Mouse (Mus musculus) neural tube, embryonic 13.5 days (tissue): ENCODE measurements around the gene Mef2c. TPM values are rescaled to one million over a fixed set of nuclear protein-coding genes. Genes with fewer than 3 reads are reported as not detected.

ENCODE experiments used
- ATAC-seq: fragments of 200-750 bp; cut with Nextera tagmentation; 2 replicates; pipeline ENCODE4 v1.8.0; 2017; ENCODE audit warnings: low read depth, mild to moderate bottlenecking, moderate TSS enrichment, moderate library complexity
- H3K27ac ChIP-seq: fragments of 300-500 bp; sonication (generic); replicated peaks from 2 replicates; pipeline ENCODE4 v1.5.1; 2015; ENCODE audit warnings: moderate library complexity, mild to moderate bottlenecking, inconsistent platforms
- H3K27me3 ChIP-seq: fragments of 300-500 bp; sonication (generic); 2 replicates; pipeline ENCODE4 v1.6.1; 2015; ENCODE audit warnings: mild to moderate bottlenecking, inconsistent platforms
- H3K36me3 ChIP-seq: fragments of 300-500 bp; sonication (generic); 2 replicates; pipeline ENCODE4 v1.6.1; 2015; ENCODE audit warnings: mild to moderate bottlenecking, inconsistent platforms
- H3K4me1 ChIP-seq: fragments of 300-500 bp; sonication (generic); replicated peaks from 2 replicates; pipeline ENCODE4 v1.6.1; 2015; ENCODE audit warnings: inconsistent platforms
- H3K4me2 ChIP-seq: fragments of 300-500 bp; sonication (generic); 2 replicates; pipeline ENCODE4 v1.6.1; 2015; ENCODE audit warnings: inconsistent platforms, mild to moderate bottlenecking, moderate library complexity
- H3K4me3 ChIP-seq: fragments of 300-500 bp; sonication (generic); 2 replicates; pipeline ENCODE4 v1.5.1; 2015; ENCODE audit warnings: mild to moderate bottlenecking, inconsistent platforms
- H3K9ac ChIP-seq: fragments of 300-500 bp; sonication (generic); 2 replicates; pipeline ENCODE4 v1.6.1; 2015; ENCODE audit warnings: moderate library complexity, mild to moderate bottlenecking, inconsistent platforms
- H3K9me3 ChIP-seq: fragments of 300-500 bp; sonication (generic); 2 replicates; pipeline ENCODE4 v1.6.1; 2016; ENCODE audit warnings: inconsistent platforms
- whole genome bisulfite sequencing: fragments of 180-500 bp; shearing (Covaris S2); methylation state at CpG from one replicate; pipeline ENCODE4 v1.1.7; 2015; 5-methylcytosine and 5-hydroxymethylcytosine counted together
- polyA plus RNA-seq: library from polyadenylated mRNA; unstranded; fragments of >200 nt; fragmentation: Nextera tagmentation; extraction: Ambion mirVana; gene quantifications from 2 replicates; pipeline ENCODE4 v1.2.1, GENCODE M21; 2015

Gene Mef2c
- polyA plus RNA-seq, 1 experiment from 2014 or later: 31.6 TPM

DNA sequence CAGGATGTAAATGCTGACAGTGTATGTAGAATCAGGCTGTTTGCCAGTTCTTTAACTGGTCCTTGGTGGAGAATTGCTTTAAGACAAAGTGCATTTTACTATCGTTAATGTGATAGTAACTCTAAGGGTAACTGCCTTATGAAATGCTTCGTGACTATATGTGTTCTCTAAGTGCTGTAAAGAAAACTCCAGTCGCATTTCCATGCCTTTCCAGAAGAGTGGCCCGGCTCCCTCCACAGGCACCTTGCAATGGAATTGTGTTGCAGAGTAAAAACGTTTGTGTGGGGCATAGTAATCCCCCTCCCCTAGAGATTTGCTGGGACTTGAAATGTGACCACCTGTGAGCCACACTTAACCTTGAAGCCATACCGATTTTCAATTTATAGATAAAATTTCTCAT, 22.2 kb downstream of the Mef2c start:
- 0 out of 2 replicates have a peak overlapping the region, but pooled peaks have one; percentile 13 for H3K9ac ChIP-seq
- H3K4me1 ChIP-seq: peaks cover 9% of the 10 kb centered on the region; the same call in 1 of the 2 replicates
- H3K4me2 ChIP-seq: peak overlapping the region; percentile 82
- WGBS: 44% methylated on average over 6 of the region's 6 CpGs
- no peak overlapping the region for H3K27ac ChIP-seq
- H3K27me3 ChIP-seq: peaks cover 9% of the 10 kb centered on the region
- H3K9me3 ChIP-seq: no peaks in the 10 kb centered on the region
- H3K4me3 ChIP-seq: peak overlapping the region; percentile 67
- no peaks in the 10 kb centered on the region for H3K36me3 ChIP-seq
- no peak for ATAC-seq

DNA sequence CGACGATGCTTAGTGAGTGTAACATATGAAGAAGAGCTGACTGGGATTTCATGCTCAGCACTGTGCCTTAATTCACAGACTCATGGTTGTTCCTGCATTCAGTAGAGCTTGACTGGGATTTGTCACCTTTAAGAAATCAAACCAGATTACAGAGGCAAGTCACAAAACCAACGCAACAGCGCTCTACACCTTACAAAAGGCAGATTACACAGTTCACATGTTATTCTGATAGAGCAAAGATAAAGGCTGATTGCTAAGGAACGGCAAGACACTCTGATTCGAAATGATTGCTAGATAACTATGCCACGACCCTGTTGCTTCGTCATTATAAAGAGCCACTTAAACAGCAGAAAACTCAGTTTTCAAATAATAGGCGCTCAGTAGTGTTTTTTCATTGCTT, 24.1 kb downstream of the Mef2c start:
- no peak for ATAC-seq
- peaks cover 9% of the 10 kb centered on the region; the same call in 1 of the 2 replicates for H3K4me1 ChIP-seq
- H3K27ac ChIP-seq: no peak overlapping the region
- H3K9ac ChIP-seq: no peak overlapping the region
- H3K4me3 ChIP-seq: no peak overlapping the region
- H3K4me2 ChIP-seq: 0 out of 2 replicates have a peak overlapping the region, but pooled peaks have one; percentile 11
- WGBS: 73% methylated on average over 9 of the region's 9 CpGs
- H3K36me3 ChIP-seq: no peaks in the 10 kb centered on the region
- no peaks in the 10 kb centered on the region for H3K9me3 ChIP-seq
- H3K27me3 ChIP-seq: peaks cover 4% of the 10 kb centered on the region; the same call in 1 of the 2 replicates

DNA sequence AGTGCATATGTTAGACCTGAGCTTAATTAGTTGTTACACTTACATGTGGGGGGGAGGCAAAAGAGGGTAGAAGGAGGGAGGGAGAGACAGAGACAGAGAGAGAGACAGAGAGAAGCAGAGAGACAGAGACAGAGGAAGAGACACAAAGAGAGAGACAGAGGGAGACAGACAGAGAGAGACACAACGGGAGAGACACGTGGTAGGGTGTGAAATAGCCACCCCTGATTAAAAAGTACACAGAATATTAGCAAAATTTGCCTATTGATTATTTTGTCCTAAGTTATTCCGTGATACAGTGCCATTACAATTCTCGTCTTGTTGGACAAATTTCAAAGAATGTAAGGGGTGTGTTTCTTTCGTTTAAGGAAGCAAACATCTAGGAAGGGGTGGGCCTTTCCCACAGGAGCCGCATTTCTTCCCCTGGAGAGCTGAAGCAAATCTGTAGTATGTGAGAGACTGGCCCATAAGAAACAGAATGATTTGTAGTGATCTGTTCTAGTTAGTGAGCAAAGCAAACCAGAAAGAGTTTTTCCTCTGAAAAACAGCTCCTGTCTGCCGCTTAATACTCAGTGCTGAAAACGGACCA, 26.0 kb downstream of the Mef2c start:
- WGBS: 75% methylated on average over 8 of the region's 8 CpGs
- H3K27me3 ChIP-seq: peaks cover 4% of the 10 kb centered on the region; the same call in 1 of the 2 replicates
- ATAC-seq: no peak
- no peak overlapping the region for H3K27ac ChIP-seq
- no peaks in the 10 kb centered on the region for H3K36me3 ChIP-seq
- H3K4me1 ChIP-seq: 0 out of 2 replicates have a peak, but pooled peaks cover 5% of the 10 kb centered on the region
- H3K4me2 ChIP-seq: no peak overlapping the region
- H3K9ac ChIP-seq: no peak overlapping the region
- no peak overlapping the region for H3K4me3 ChIP-seq
- no peaks in the 10 kb centered on the region for H3K9me3 ChIP-seq

DNA sequence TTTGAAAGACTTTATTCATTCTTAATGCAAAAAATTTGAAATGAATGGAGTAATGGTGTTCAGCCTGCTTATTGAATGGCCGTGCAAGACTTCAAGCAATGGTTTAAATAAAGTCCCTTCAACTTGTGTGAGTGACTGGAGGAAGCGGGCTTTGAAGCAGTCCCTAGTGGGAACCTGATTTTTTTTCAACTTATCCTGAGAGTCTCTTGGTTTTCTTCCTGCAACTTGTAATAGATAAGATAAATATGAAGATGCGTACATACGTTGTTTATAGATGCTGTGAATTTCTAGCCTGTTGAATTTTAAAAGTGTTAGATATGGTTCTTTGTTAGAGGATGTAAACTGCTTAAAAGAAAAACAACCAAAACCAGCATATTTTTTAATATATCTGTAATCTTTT, 27.1 kb downstream of the Mef2c start:
- H3K27ac ChIP-seq: no peak overlapping the region
- no peak overlapping the region for H3K4me2 ChIP-seq
- no peaks in the 10 kb centered on the region for H3K4me1 ChIP-seq
- no peaks in the 10 kb centered on the region for H3K36me3 ChIP-seq
- ATAC-seq: no peak
- no peak overlapping the region for H3K4me3 ChIP-seq
- no peak overlapping the region for H3K9ac ChIP-seq
- 84% methylated on average over 4 of the region's 4 CpGs for whole genome bisulfite sequencing
- no peaks in the 10 kb centered on the region for H3K9me3 ChIP-seq
- H3K27me3 ChIP-seq: no peaks in the 10 kb centered on the region

DNA sequence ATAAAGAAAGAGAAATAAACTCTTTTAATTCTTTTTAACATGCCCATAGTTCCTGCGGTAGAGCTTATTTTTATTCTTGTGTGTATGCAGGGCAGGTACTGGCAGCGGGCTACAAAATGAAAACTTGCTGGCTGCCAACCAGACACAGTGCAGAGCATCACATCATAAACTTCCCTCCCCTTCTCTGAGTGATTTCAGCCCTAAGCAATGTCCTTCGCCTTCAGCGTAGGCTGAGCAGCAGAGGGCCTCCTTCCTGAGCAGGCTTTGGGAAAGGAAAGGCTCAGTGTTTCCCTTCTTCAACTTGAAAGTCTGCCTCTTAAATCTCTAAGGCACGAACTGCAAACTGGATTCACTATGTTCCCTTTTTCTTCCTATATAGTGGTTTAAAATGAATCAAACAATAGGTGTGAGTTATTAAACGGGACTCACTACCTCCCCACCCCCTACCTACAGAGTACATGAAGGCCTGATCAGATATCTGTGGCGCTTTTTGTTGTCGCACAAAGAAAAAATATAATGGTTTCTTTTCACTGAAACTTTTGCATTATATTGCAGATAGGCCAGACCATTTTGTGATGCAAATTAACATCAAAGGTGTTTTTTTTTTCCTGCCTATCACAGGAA, 28.2 kb downstream of the Mef2c start:
- H3K27me3 ChIP-seq: no peaks in the 10 kb centered on the region
- H3K4me1 ChIP-seq: no peaks in the 10 kb centered on the region
- H3K36me3 ChIP-seq: no peaks in the 10 kb centered on the region
- no peak overlapping the region for H3K27ac ChIP-seq
- no peak for ATAC-seq
- WGBS: 63% methylated on average over 8 of the region's 8 CpGs
- H3K4me2 ChIP-seq: no peak overlapping the region
- H3K9ac ChIP-seq: no peak overlapping the region
- no peak overlapping the region for H3K4me3 ChIP-seq
- H3K9me3 ChIP-seq: no peaks in the 10 kb centered on the region

DNA sequence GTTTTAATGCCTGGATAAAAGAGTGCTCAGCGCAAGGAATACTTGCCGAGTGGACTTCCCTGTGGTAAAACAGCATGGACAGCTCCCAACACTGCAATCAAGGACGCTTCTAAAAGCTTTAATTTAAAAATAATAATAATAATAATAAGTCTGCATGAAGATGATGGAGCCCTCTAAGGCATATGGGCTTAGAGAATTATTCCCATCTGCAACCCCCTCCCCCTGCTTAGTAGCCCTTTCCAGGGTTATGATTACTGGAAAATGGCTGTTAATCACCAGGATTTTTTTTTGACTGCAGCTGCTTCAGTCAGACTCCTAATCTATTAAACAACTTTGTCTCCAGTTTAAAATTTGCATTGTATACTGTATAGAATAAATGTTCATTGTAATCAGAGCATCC, 32.5 kb downstream of the Mef2c start:
- ATAC-seq: no peak
- no peaks in the 10 kb centered on the region for H3K36me3 ChIP-seq
- H3K27me3 ChIP-seq: no peaks in the 10 kb centered on the region
- 75% methylated on average over 3 of the region's 3 CpGs for WGBS
- H3K4me3 ChIP-seq: no peak overlapping the region
- no peaks in the 10 kb centered on the region for H3K4me1 ChIP-seq
- no peak overlapping the region for H3K4me2 ChIP-seq
- H3K9me3 ChIP-seq: no peaks in the 10 kb centered on the region
- H3K27ac ChIP-seq: no peak overlapping the region
- H3K9ac ChIP-seq: no peak overlapping the region

DNA sequence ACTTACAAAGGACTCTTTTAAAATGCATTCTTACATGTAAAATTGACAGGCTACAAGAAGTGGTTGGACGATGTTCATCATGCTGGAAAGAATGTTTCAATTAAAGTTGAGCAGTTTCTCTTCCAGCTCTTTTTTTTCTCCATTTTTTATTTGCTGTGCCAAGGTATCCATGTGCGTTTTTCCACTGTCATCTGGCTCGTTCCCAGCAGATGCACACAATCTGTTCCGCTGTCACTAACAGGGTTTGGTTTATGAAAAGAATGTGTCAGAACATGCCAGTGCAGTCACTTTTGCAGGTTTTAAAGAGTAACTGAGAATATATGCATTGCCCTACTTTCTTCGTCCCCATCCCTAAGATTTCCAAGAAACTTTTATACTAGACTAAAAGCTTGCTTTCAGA, 33.3 kb downstream of the Mef2c start:
- ATAC-seq: no peak
- Histone ChIP-seq H3K27ac (no peak overlapping the region), H3K27me3 (no peaks in the 10 kb centered on the region), H3K4me1 (no peaks in the 10 kb centered on the region), H3K36me3 (no peaks in the 10 kb centered on the region), H3K4me2 (no peak overlapping the region), H3K9me3 (no peaks in the 10 kb centered on the region), H3K9ac (no peak overlapping the region), H3K4me3 (no peak overlapping the region)
- WGBS: 73% methylated on average over 5 of the region's 5 CpGs

DNA sequence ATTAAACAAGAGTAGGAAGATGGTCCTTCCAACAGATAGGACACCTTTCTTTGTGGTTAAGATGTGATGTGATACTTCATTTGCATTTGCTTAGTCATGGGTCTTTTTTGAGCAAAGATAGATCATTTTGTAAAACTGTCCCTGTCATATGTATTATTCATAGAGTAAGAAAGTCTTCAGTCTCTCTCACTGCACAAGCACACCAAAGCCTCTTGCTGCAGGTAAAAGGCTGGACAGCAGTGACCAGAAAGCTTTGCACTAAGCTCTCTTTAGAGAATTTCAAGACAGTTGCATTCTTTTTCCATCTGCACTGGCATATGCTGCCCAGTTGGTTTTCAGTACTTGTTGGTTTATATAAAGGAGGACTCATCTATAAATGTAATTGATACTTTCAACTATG, 36.1 kb downstream of the Mef2c start:
- Histone ChIP-seq H3K27me3 (no peaks in the 10 kb centered on the region), H3K4me3 (no peak overlapping the region), H3K9ac (no peak overlapping the region), H3K9me3 (no peaks in the 10 kb centered on the region), H3K36me3 (no peaks in the 10 kb centered on the region), H3K27ac (no peak overlapping the region), H3K4me2 (no peak overlapping the region), H3K4me1 (no peaks in the 10 kb centered on the region)
- no peak for ATAC-seq

DNA sequence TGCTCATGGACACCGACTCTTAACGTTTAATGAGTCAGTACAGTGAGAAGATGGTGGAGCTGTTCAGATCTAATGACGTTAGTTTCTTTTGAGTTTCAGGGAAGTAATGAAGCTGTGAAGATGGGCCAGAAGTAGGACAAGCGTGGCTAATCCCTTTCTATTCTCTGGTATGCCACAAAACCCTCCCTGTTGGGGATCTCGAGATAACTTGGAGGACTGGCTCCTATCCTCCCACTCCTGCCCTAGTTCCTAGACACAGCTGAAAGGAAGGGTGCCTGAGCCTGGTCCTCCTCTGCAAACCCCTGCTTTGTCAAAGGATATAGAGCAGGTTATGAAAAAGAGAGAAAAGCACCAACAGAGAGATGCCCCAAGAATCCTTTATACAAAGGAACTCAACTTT, 38.8 kb downstream of the Mef2c start:
- no peak for ATAC-seq
- H3K9me3 ChIP-seq: no peaks in the 10 kb centered on the region
- no peak overlapping the region for H3K9ac ChIP-seq
- WGBS: 76% methylated on average over 5 of the region's 5 CpGs
- H3K4me1 ChIP-seq: no peaks in the 10 kb centered on the region
- H3K36me3 ChIP-seq: no peaks in the 10 kb centered on the region
- H3K27ac ChIP-seq: no peak overlapping the region
- H3K27me3 ChIP-seq: no peaks in the 10 kb centered on the region
- H3K4me2 ChIP-seq: no peak overlapping the region
- H3K4me3 ChIP-seq: no peak overlapping the region

DNA sequence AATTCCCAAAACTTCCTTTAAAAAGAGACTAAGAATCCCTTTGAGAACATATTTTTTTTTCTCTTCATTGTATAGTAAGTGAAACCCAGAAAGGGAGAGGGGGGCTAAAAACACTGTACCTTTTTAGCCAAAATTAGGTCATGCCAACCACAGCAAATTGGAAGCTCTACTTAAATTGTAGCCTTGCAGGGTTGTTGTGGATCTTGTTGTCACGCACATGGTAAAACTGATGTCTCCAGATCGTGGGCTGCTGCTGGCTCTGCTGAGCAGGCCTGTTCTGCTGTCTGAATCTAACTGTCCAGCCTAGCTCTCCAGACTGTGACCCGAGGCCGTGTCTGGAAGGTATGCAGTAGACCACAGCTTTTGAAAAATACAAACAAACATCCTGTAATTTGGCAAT, 40.9 kb downstream of the Mef2c start:
- Histone ChIP-seq H3K4me3 (no peak overlapping the region), H3K36me3 (no peaks in the 10 kb centered on the region), H3K27ac (no peak overlapping the region), H3K9me3 (no peaks in the 10 kb centered on the region), H3K27me3 (no peaks in the 10 kb centered on the region), H3K9ac (no peak overlapping the region), H3K4me1 (no peaks in the 10 kb centered on the region), H3K4me2 (no peak overlapping the region)
- ATAC-seq: no peak
- 78% methylated on average over 4 of the region's 4 CpGs for WGBS

DNA sequence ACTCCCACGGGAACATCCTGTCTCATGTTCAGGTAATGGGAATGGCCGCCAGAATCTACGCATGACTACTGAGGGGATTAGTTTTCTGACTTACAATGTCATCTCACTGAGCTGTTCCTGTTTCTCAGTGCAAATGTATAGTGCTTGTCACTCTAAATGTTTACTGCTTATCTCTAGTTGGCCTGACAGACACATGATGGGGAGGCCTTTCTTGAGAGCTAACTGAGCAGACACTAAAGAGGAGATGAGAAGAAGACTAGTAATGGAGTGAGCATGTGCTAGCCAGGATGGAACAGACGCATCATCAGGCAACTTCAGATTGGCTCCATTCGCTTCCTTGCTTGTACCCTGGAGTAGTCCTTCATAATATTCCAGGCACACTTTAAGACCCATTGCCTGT, 43.0 kb downstream of the Mef2c start:
- Histone ChIP-seq H3K27me3 (no peaks in the 10 kb centered on the region), H3K27ac (no peak overlapping the region), H3K4me2 (no peak overlapping the region), H3K4me3 (no peak overlapping the region), H3K4me1 (no peaks in the 10 kb centered on the region), H3K9me3 (no peaks in the 10 kb centered on the region), H3K9ac (no peak overlapping the region), H3K36me3 (no peaks in the 10 kb centered on the region)
- WGBS: 94% methylated on average over 5 of the region's 5 CpGs
- no peak for ATAC-seq

DNA sequence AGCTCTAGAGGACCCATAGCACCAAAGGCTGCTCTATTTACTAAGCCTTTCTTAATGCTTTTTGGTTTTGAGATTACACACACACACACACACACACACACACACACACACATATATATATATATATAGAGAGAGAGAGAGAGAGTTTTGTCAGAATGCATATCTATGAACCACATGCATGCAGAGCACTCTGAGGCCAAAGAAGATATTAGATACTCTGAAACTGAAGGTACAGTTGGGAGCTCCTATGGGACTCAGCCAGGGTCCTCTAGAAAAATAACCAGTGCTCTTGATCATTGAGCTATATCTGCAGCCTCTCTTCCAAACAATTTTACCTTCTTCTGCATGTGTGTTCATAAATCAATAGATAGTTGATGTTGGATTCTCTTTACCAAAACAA, 47.4 kb downstream of the Mef2c start:
- H3K9ac ChIP-seq: no peak overlapping the region
- no peak overlapping the region for H3K27ac ChIP-seq
- no peaks in the 10 kb centered on the region for H3K4me1 ChIP-seq
- no peak overlapping the region for H3K4me2 ChIP-seq
- no peak for ATAC-seq
- no peaks in the 10 kb centered on the region for H3K27me3 ChIP-seq
- H3K9me3 ChIP-seq: no peaks in the 10 kb centered on the region
- H3K4me3 ChIP-seq: no peak overlapping the region
- H3K36me3 ChIP-seq: no peaks in the 10 kb centered on the region

DNA sequence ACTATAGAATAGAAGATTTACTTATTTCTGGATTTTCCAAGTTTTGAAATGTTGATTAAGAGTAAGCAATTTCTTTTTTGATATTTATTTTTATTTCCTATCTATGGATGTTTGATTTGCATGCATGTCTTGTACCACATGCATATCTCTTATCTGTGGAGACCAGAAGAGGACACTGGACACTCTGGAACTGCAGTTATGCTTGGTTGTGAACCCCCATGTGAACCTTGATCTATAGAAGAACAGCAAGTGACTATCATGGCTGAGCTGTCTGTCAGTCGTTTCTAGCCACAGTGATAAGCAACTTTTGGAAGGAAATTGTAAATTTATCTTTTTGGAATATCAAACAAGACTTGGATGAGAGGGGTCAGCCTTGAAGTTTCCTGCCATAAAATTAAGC, 48.2 kb downstream of the Mef2c start:
- Histone ChIP-seq H3K4me3 (no peak overlapping the region), H3K9me3 (no peaks in the 10 kb centered on the region), H3K9ac (no peak overlapping the region), H3K27ac (no peak overlapping the region), H3K36me3 (no peaks in the 10 kb centered on the region), H3K4me1 (no peaks in the 10 kb centered on the region), H3K27me3 (no peaks in the 10 kb centered on the region), H3K4me2 (no peak overlapping the region)
- no peak for ATAC-seq
- 79% methylated on average over 1 of the region's 1 CpGs for WGBS
